Mouse (Mus musculus): Measurements from ENCODE around the gene Chka. TPM values are rescaled to one million over a fixed set of nuclear protein-coding genes. Genes with fewer than 3 reads are reported as not detected.

The Chka gene
- polyA plus RNA-seq, 1 experiment from 2014 or later, result 54.7 TPM

- Histone ChIP-seq H3K36me3 (replicated peaks; ENCODE audit: control insufficient read depth, insufficient read depth) (no peaks in the 10 kb centered on the region), H3K9me3 (ENCODE audit: control insufficient read depth, low read length) (no peaks in the 10 kb centered on the region), H3K4me2 (replicated peaks) (peak overlapping the region; percentile 72), H3K27ac (peak overlapping the region; percentile 58; the same call in 1 of the 2 replicates), H3K4me1 (replicated peaks; ENCODE audit: control insufficient read depth, insufficient read depth, low read length) (peaks cover 29% of the 10 kb centered on the region), H3K9ac (0 out of 2 replicates have a peak overlapping the region, but pooled peaks have one; percentile 28), H3K27me3 (ENCODE audit: control insufficient read depth, insufficient read depth, low read length) (no peaks in the 10 kb centered on the region), H3K4me3 (replicated peaks; ENCODE audit: low read length) (peak overlapping the region; percentile 95)
- ATAC-seq (ENCODE audit: low FRiP score) (peak; percentile 3; the same call in 1 of the 2 replicates), DNase-seq (ENCODE audit: low spot score) (no peak)
- WGBS, result 4% methylated on average over 19 of the region's 19 CpGs
These were observed 615 bp upstream of the Chka start for GRCm38 (mm10) chr19:3850847-3851469.

GRCm38 (mm10) chr19:3851979-3852681, 557 bp downstream of the Chka start:
- peak overlapping the region; percentile 94 for H3K9ac ChIP-seq
- under 1% methylated on average over 70 of the region's 74 CpGs for WGBS
- ATAC-seq (ENCODE audit: low FRiP score) (peak; percentile 59; the same call in 1 of the 2 replicates), DNase-seq (ENCODE audit: low spot score) (peak; percentile 44)
- H3K4me3 ChIP-seq (replicated peaks; ENCODE audit: low read length), result peak overlapping the region; percentile 95
- no peaks in the 10 kb centered on the region for H3K27me3 ChIP-seq (ENCODE audit: control insufficient read depth, insufficient read depth, low read length)
- no peaks in the 10 kb centered on the region for H3K9me3 ChIP-seq (ENCODE audit: control insufficient read depth, low read length)
- H3K36me3 ChIP-seq (replicated peaks; ENCODE audit: control insufficient read depth, insufficient read depth), result no peaks in the 10 kb centered on the region
- peak overlapping the region; percentile 72 for H3K4me2 ChIP-seq (replicated peaks)
- peaks cover 33% of the 10 kb centered on the region for H3K4me1 ChIP-seq (replicated peaks; ENCODE audit: control insufficient read depth, insufficient read depth, low read length)
- H3K27ac ChIP-seq, result peak overlapping the region; percentile 97

- Histone ChIP-seq H3K27me3 (ENCODE audit: control insufficient read depth, insufficient read depth, low read length) (no peaks in the 10 kb centered on the region), H3K27ac (no peak overlapping the region), H3K36me3 (replicated peaks; ENCODE audit: control insufficient read depth, insufficient read depth) (no peaks in the 10 kb centered on the region), H3K4me1 (replicated peaks; ENCODE audit: control insufficient read depth, insufficient read depth, low read length) (peaks cover 33% of the 10 kb centered on the region), H3K9ac (no peak overlapping the region), H3K4me3 (replicated peaks; ENCODE audit: low read length) (peak overlapping the region; percentile 95), H3K4me2 (replicated peaks) (peak overlapping the region; percentile 72), H3K9me3 (ENCODE audit: control insufficient read depth, low read length) (no peaks in the 10 kb centered on the region)
- WGBS, result 90% methylated on average over 10 of the region's 10 CpGs
- DNase-seq (ENCODE audit: low spot score) (no peak), ATAC-seq (ENCODE audit: low FRiP score) (no peak)
These were observed 1.5 kb downstream of the Chka start for GRCm38 (mm10) chr19:3853121-3853520.

- 88% methylated on average over 1 of the region's 1 CpGs for WGBS
- no peaks in the 10 kb centered on the region for H3K9me3 ChIP-seq (ENCODE audit: control insufficient read depth, low read length)
- no peak overlapping the region for H3K9ac ChIP-seq
- DNase-seq (ENCODE audit: low spot score) (no peak), ATAC-seq (ENCODE audit: low FRiP score) (no peak)
- H3K4me1 ChIP-seq (replicated peaks; ENCODE audit: control insufficient read depth, insufficient read depth, low read length), result peaks cover 33% of the 10 kb centered on the region
- H3K27ac ChIP-seq, result no peak overlapping the region
- no peaks in the 10 kb centered on the region for H3K36me3 ChIP-seq (replicated peaks; ENCODE audit: control insufficient read depth, insufficient read depth)
- peak overlapping the region; percentile 72 for H3K4me2 ChIP-seq (replicated peaks)
- H3K4me3 ChIP-seq (replicated peaks; ENCODE audit: low read length), result no peak overlapping the region
- H3K27me3 ChIP-seq (ENCODE audit: control insufficient read depth, insufficient read depth, low read length), result no peaks in the 10 kb centered on the region
These were observed 2.3 kb downstream of the Chka start for GRCm38 (mm10) chr19:3853891-3854290.

GRCm38 (mm10) chr19:3855091-3855490, 3.5 kb downstream of the Chka start:
- Histone ChIP-seq H3K27ac (peak overlapping the region; percentile 39; the same call in 1 of the 2 replicates), H3K36me3 (replicated peaks; ENCODE audit: control insufficient read depth, insufficient read depth) (no peaks in the 10 kb centered on the region), H3K4me3 (replicated peaks; ENCODE audit: low read length) (no peak overlapping the region), H3K9me3 (ENCODE audit: control insufficient read depth, low read length) (no peaks in the 10 kb centered on the region), H3K27me3 (ENCODE audit: control insufficient read depth, insufficient read depth, low read length) (no peaks in the 10 kb centered on the region), H3K4me1 (replicated peaks; ENCODE audit: control insufficient read depth, insufficient read depth, low read length) (peaks cover 33% of the 10 kb centered on the region), H3K9ac (no peak overlapping the region), H3K4me2 (replicated peaks) (no peak overlapping the region)
- ATAC-seq (ENCODE audit: low FRiP score) (no peak), DNase-seq (ENCODE audit: low spot score) (no peak)
- WGBS, result 67% methylated on average over 6 of the region's 6 CpGs

GRCm38 (mm10) chr19:3855601-3856000, 4.0 kb downstream of the Chka start:
- H3K27me3 ChIP-seq (ENCODE audit: control insufficient read depth, insufficient read depth, low read length), result no peaks in the 10 kb centered on the region
- H3K4me1 ChIP-seq (replicated peaks; ENCODE audit: control insufficient read depth, insufficient read depth, low read length), result peaks cover 33% of the 10 kb centered on the region
- no peaks in the 10 kb centered on the region for H3K36me3 ChIP-seq (replicated peaks; ENCODE audit: control insufficient read depth, insufficient read depth)
- H3K9ac ChIP-seq, result no peak overlapping the region
- ATAC-seq (ENCODE audit: low FRiP score) (no peak), DNase-seq (ENCODE audit: low spot score) (no peak)
- H3K4me2 ChIP-seq (replicated peaks), result no peak overlapping the region
- H3K4me3 ChIP-seq (replicated peaks; ENCODE audit: low read length), result no peak overlapping the region
- WGBS, result 25% methylated on average over 4 of the region's 4 CpGs
- no peaks in the 10 kb centered on the region for H3K9me3 ChIP-seq (ENCODE audit: control insufficient read depth, low read length)
- 0 out of 2 replicates have a peak overlapping the region, but pooled peaks have one; percentile 39 for H3K27ac ChIP-seq

- H3K27ac ChIP-seq, result no peak overlapping the region
- ATAC-seq (ENCODE audit: low FRiP score), result no peak
- no peak for DNase-seq (ENCODE audit: low spot score)
- no peak overlapping the region for H3K4me2 ChIP-seq (replicated peaks)
- no peaks in the 10 kb centered on the region; the same call in 1 of the 2 replicates for H3K36me3 ChIP-seq (replicated peaks; ENCODE audit: control insufficient read depth, insufficient read depth)
- 84% methylated on average over 3 of the region's 3 CpGs for WGBS
- no peak overlapping the region for H3K9ac ChIP-seq
- no peaks in the 10 kb centered on the region for H3K27me3 ChIP-seq (ENCODE audit: control insufficient read depth, insufficient read depth, low read length)
- peaks cover 33% of the 10 kb centered on the region for H3K4me1 ChIP-seq (replicated peaks; ENCODE audit: control insufficient read depth, insufficient read depth, low read length)
- no peaks in the 10 kb centered on the region for H3K9me3 ChIP-seq (ENCODE audit: control insufficient read depth, low read length)
- no peak overlapping the region for H3K4me3 ChIP-seq (replicated peaks; ENCODE audit: low read length)
These were observed 5.6 kb downstream of the Chka start for GRCm38 (mm10) chr19:3857220-3857619.

- Histone ChIP-seq H3K9me3 (ENCODE audit: control insufficient read depth, low read length) (no peaks in the 10 kb centered on the region), H3K27me3 (ENCODE audit: control insufficient read depth, insufficient read depth, low read length) (no peaks in the 10 kb centered on the region), H3K27ac (no peak overlapping the region), H3K36me3 (replicated peaks; ENCODE audit: control insufficient read depth, insufficient read depth) (peaks cover 16% of the 10 kb centered on the region; the same call in 1 of the 2 replicates), H3K4me2 (replicated peaks) (no peak overlapping the region), H3K4me1 (replicated peaks; ENCODE audit: control insufficient read depth, insufficient read depth, low read length) (no peaks in the 10 kb centered on the region), H3K4me3 (replicated peaks; ENCODE audit: low read length) (no peak overlapping the region), H3K9ac (no peak overlapping the region)
- no peak for DNase-seq (ENCODE audit: low spot score)
- no peak for ATAC-seq (ENCODE audit: low FRiP score)
- 75% methylated on average over 2 of the region's 2 CpGs for WGBS
These were observed 11.1 kb downstream of the Chka start for GRCm38 (mm10) chr19:3862713-3863112.

- Histone ChIP-seq H3K4me1 (replicated peaks; ENCODE audit: control insufficient read depth, insufficient read depth, low read length) (no peaks in the 10 kb centered on the region), H3K36me3 (replicated peaks; ENCODE audit: control insufficient read depth, insufficient read depth) (peaks cover 16% of the 10 kb centered on the region; the same call in 1 of the 2 replicates), H3K9ac (no peak overlapping the region), H3K4me2 (replicated peaks) (no peak overlapping the region), H3K9me3 (ENCODE audit: control insufficient read depth, low read length) (no peaks in the 10 kb centered on the region), H3K27ac (no peak overlapping the region), H3K27me3 (ENCODE audit: control insufficient read depth, insufficient read depth, low read length) (no peaks in the 10 kb centered on the region), H3K4me3 (replicated peaks; ENCODE audit: low read length) (no peak overlapping the region)
- WGBS, result 89% methylated on average over 2 of the region's 2 CpGs
- no peak for ATAC-seq (ENCODE audit: low FRiP score)
- DNase-seq (ENCODE audit: low spot score), result no peak
These were observed 13.4 kb downstream of the Chka start for GRCm38 (mm10) chr19:3864960-3865359.
